Mouse (Mus musculus) forebrain, postnatal 0 days (tissue): Measurements from ENCODE around the gene Glod4. TPM values are rescaled to one million over a fixed set of nuclear protein-coding genes. Genes with fewer than 3 reads are reported as not detected.

Source experiments
- ATAC-seq: fragments of 200-750 bp; cut with Nextera tagmentation; 2 replicates; pipeline ENCODE4 v1.8.0; 2017; ENCODE audit warnings: mild to moderate bottlenecking, moderate library complexity
- DNase-seq: peaks from one replicate; pipeline ENCODE4 v3.0.0-alpha.2; 2015
- H3K27ac ChIP-seq: fragments of 300-500 bp; sonication (generic); 2 replicates; pipeline ENCODE4 v1.5.1; 2014; ENCODE audit warnings: low read depth, mild to moderate bottlenecking, antibody characterized with exemption, low read length, moderate library complexity, mixed read lengths
- H3K27me3 ChIP-seq: fragments of 300-500 bp; sonication (generic); 2 replicates; pipeline ENCODE4 v1.6.1; 2014; ENCODE audit warnings: mild to moderate bottlenecking, low read length, mixed read lengths; ENCODE audit not compliant: insufficient read depth
- H3K36me3 ChIP-seq: fragments of 300-500 bp; sonication (generic); 2 replicates; pipeline ENCODE4 v1.6.1; 2014; ENCODE audit warnings: mild to moderate bottlenecking, moderate library complexity; ENCODE audit not compliant: insufficient read depth
- H3K4me1 ChIP-seq: fragments of 300-500 bp; sonication (generic); 2 replicates; pipeline ENCODE4 v1.6.1; 2014; ENCODE audit warnings: antibody characterized with exemption; ENCODE audit not compliant: insufficient read depth
- H3K4me2 ChIP-seq: fragments of 300-500 bp; sonication (generic); 2 replicates; pipeline ENCODE4 v1.6.1; 2014; ENCODE audit warnings: low read depth, mild to moderate bottlenecking, moderate library complexity
- H3K4me3 ChIP-seq: fragments of 300-500 bp; sonication (generic); 2 replicates; pipeline ENCODE4 v1.5.1; 2014; ENCODE audit warnings: low read depth, low read length, mixed read lengths
- H3K9ac ChIP-seq: fragments of 300-500 bp; sonication (generic); 2 replicates; pipeline ENCODE4 v1.6.1; 2014; ENCODE audit warnings: mild to moderate bottlenecking
- H3K9me3 ChIP-seq: fragments of 300-500 bp; sonication (generic); 2 replicates; pipeline ENCODE4 v1.6.1; 2016; ENCODE audit warnings: low read length
- CTCF ChIP-seq: sonication (generic); IDR thresholded peaks from 2 replicates; pipeline ENCODE4 v1.5.1; 2016; ENCODE audit warnings: antibody characterized with exemption, control low read depth, low read depth
- WGBS: fragments of 180-500 bp; shearing (Covaris S2); extraction: QIAGEN DNeasy Blood & Tissue Kit; methylation state at CpG from one replicate; pipeline ENCODE4 v1.1.7; 2014; 5-methylcytosine and 5-hydroxymethylcytosine counted together
- polyA plus RNA-seq: library from polyadenylated mRNA; unstranded; fragments of >200 nt; fragmentation: Nextera tagmentation; extraction: Ambion mirVana; gene quantifications from 2 replicates; pipeline ENCODE4 v1.2.1, GENCODE M21; 2015
- total RNA-seq: library from RNA; depleted of rRNA; stranded (reverse); fragments of >200 nt; gene quantifications from 2 replicates; pipeline ENCODE4 v1.2.3, GENCODE M21; 2014

Glod4 gene
- total and polyA plus RNA-seq, 2 experiments from 2014 or later = 79.7 to 126 TPM

GRCm38 (mm10) chr11:76146187-76147010 is 97.1 kb downstream of the Glod4 start:
- TF ChIP-seq CTCF = no peak
- H3K4me2 ChIP-seq = no peak overlapping the region
- no peak overlapping the region for H3K27ac ChIP-seq
- H3K9me3 ChIP-seq = no peaks in the 10 kb centered on the region
- ATAC-seq = no peak
- H3K4me3 ChIP-seq = no peak overlapping the region
- 86% methylated on average over 8 of the region's 8 CpGs for WGBS
- no peak for DNase-seq
- H3K9ac ChIP-seq = no peak overlapping the region
- H3K36me3 ChIP-seq = peaks cover 3% of the 10 kb centered on the region; the same call in 1 of the 2 replicates
- H3K4me1 ChIP-seq = peaks cover 13% of the 10 kb centered on the region
- H3K27me3 ChIP-seq = no peaks in the 10 kb centered on the region

- no peak for TF ChIP-seq CTCF
- H3K36me3 ChIP-seq = no peaks in the 10 kb centered on the region; the same call in 1 of the 2 replicates
- 91% methylated on average over 1 of the region's 1 CpGs for WGBS
- H3K27ac ChIP-seq = no peak overlapping the region
- ATAC-seq (no peak), DNase-seq (no peak)
- peaks cover 13% of the 10 kb centered on the region for H3K4me1 ChIP-seq
- H3K9me3 ChIP-seq = no peaks in the 10 kb centered on the region
- H3K27me3 ChIP-seq = no peaks in the 10 kb centered on the region
- H3K4me2 ChIP-seq = no peak overlapping the region
- no peak overlapping the region for H3K4me3 ChIP-seq
- H3K9ac ChIP-seq = no peak overlapping the region
These were observed 98.4 kb downstream of the Glod4 start for GRCm38 (mm10) chr11:76145169-76145568.

- Histone ChIP-seq H3K4me1 (peaks cover 13% of the 10 kb centered on the region), H3K4me2 (no peak overlapping the region), H3K9me3 (no peaks in the 10 kb centered on the region), H3K36me3 (no peaks in the 10 kb centered on the region; the same call in 1 of the 2 replicates), H3K27ac (no peak overlapping the region), H3K27me3 (no peaks in the 10 kb centered on the region), H3K9ac (no peak overlapping the region), H3K4me3 (no peak overlapping the region)
- WGBS = 97% methylated on average over 8 of the region's 8 CpGs
- ATAC-seq (no peak), DNase-seq (no peak)
- TF ChIP-seq CTCF = no peak
These were observed 99.1 kb downstream of the Glod4 start for GRCm38 (mm10) chr11:76144386-76144785.

GRCm38 (mm10) chr11:76137996-76138395 is 105.5 kb downstream of the Glod4 start:
- no peak for TF ChIP-seq CTCF
- DNase-seq = no peak
- no peak overlapping the region for H3K4me3 ChIP-seq
- no peaks in the 10 kb centered on the region for H3K4me1 ChIP-seq
- no peak overlapping the region for H3K27ac ChIP-seq
- H3K9me3 ChIP-seq = no peaks in the 10 kb centered on the region
- WGBS = 78% methylated on average over 3 of the region's 3 CpGs
- H3K4me2 ChIP-seq = no peak overlapping the region
- H3K9ac ChIP-seq = no peak overlapping the region
- no peaks in the 10 kb centered on the region for H3K27me3 ChIP-seq
- peaks cover 40% of the 10 kb centered on the region for H3K36me3 ChIP-seq
- no peak for ATAC-seq

- peaks cover 46% of the 10 kb centered on the region for H3K36me3 ChIP-seq
These were observed 107.7 kb downstream of the Glod4 start for GRCm38 (mm10) chr11:76135641-76136437.

GRCm38 (mm10) chr11:76130859-76131258 is 112.7 kb downstream of the Glod4 start:
- DNase-seq (no peak), ATAC-seq (no peak)
- Histone ChIP-seq H3K9ac (no peak overlapping the region), H3K9me3 (no peaks in the 10 kb centered on the region), H3K27ac (no peak overlapping the region), H3K4me2 (no peak overlapping the region), H3K4me1 (no peaks in the 10 kb centered on the region), H3K36me3 (peaks cover 41% of the 10 kb centered on the region), H3K27me3 (no peaks in the 10 kb centered on the region), H3K4me3 (no peak overlapping the region)
- TF ChIP-seq CTCF = no peak
- 85% methylated on average over 5 of the region's 5 CpGs for WGBS

More at GRCm38 (mm10) chr11:76135641-76136437, 107.7 kb downstream of the Glod4 start:
- Histone ChIP-seq H3K9me3 (no peaks in the 10 kb centered on the region), H3K4me1 (no peaks in the 10 kb centered on the region), H3K27ac (no peak overlapping the region), H3K9ac (no peak overlapping the region), H3K27me3 (no peaks in the 10 kb centered on the region), H3K4me2 (no peak overlapping the region), H3K4me3 (no peak overlapping the region)
- no peak for TF ChIP-seq CTCF
- WGBS = 82% methylated on average over 7 of the region's 7 CpGs
- DNase-seq (no peak), ATAC-seq (no peak)

GRCm38 (mm10) chr11:76125386-76125785 is 118.1 kb downstream of the Glod4 start:
- Histone ChIP-seq H3K27ac (no peak overlapping the region), H3K4me2 (no peak overlapping the region), H3K9me3 (no peaks in the 10 kb centered on the region), H3K4me1 (no peaks in the 10 kb centered on the region), H3K9ac (no peak overlapping the region), H3K27me3 (no peaks in the 10 kb centered on the region), H3K36me3 (peaks cover 44% of the 10 kb centered on the region), H3K4me3 (no peak overlapping the region)
- DNase-seq = no peak
- no peak for TF ChIP-seq CTCF
- no peak for ATAC-seq
- WGBS = 90% methylated on average over 8 of the region's 8 CpGs
